Mouse (Mus musculus) lung, adult 2 months (tissue): Measurements from ENCODE around the gene Myh4.

Experiments
- CTCF ChIP-seq: fragments of 200-500 bp; IDR thresholded peaks from 2 replicates; pipeline ENCODE4 v1.5.1; 2011; ENCODE audit warnings: mild to moderate bottlenecking, low read length, control low read depth; ENCODE audit not compliant: insufficient read depth
- POLR2A ChIP-seq: fragments of 200-500 bp; IDR thresholded peaks from 2 replicates; pipeline ENCODE4 v1.6.1; 2011; ENCODE audit warnings: low read depth, mild to moderate bottlenecking, control low read depth, low read length, borderline replicate concordance; ENCODE audit errors: extremely low read depth

DNA sequence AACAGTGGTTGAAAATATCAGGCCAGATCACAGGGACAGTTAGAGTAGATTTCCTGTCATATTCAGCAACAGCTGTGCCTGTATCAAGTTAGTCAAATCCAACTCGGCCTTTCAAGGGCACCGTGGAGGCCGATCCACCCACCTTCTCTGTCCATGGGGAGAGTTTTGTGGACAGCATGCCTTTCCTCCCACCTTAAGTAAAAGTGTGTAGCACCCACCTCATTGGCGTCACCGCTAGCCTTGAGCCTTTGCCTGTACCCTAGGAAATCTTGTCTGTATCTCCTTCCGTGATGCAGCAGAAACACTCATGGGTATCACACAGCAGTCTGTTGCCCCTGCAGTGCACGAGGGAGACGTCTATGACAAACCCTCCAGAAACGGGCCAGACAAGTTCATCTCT lies 1.0 kb upstream of the Myh4 start:
- TF ChIP-seq CTCF (no peak), POLR2A (no peak)
